Mouse (Mus musculus) CD4-positive, CD25-positive, alpha-beta regulatory T cell, adult 2 months (primary cell): ENCODE results near the gene Cdk15.

Experiments used
- DNase-seq: peaks from one replicate; pipeline ENCODE4 v3.0.0-alpha.2; 2012; ENCODE audit warnings: low read depth, low spot score

Cdk15 gene

GRCm38 (mm10) chr1:59272189-59272588 lies 15.5 kb downstream of the Cdk15 start:
- no peak for DNase-seq

GRCm38 (mm10) chr1:59285880-59286279 lies 29.2 kb downstream of the Cdk15 start:
- DNase-seq = no peak

- peak; percentile 49 for DNase-seq
Observed at GRCm38 (mm10) chr1:59286316-59286850, 29.7 kb downstream of the Cdk15 start.

GRCm38 (mm10) chr1:59287733-59288132 lies 31.0 kb downstream of the Cdk15 start:
- no peak for DNase-seq

- DNase-seq = no peak
Observed at GRCm38 (mm10) chr1:59291652-59292051, 34.9 kb downstream of the Cdk15 start.

- DNase-seq = no peak
Observed at GRCm38 (mm10) chr1:59295769-59296168, 39.1 kb downstream of the Cdk15 start.

- no peak for DNase-seq
Observed at GRCm38 (mm10) chr1:59297167-59297566, 40.5 kb downstream of the Cdk15 start.

- DNase-seq = no peak
Observed at GRCm38 (mm10) chr1:59298491-59299090, 41.9 kb downstream of the Cdk15 start.

GRCm38 (mm10) chr1:59307310-59307709 lies 50.6 kb downstream of the Cdk15 start:
- no peak for DNase-seq

GRCm38 (mm10) chr1:59311292-59311885 lies 54.7 kb downstream of the Cdk15 start:
- no peak for DNase-seq

GRCm38 (mm10) chr1:59312187-59313153 lies 55.8 kb downstream of the Cdk15 start:
- DNase-seq = no peak

- DNase-seq = no peak
Observed at GRCm38 (mm10) chr1:59313154-59313940, 56.6 kb downstream of the Cdk15 start.

- DNase-seq = no peak
Observed at GRCm38 (mm10) chr1:59315057-59315807, 58.5 kb downstream of the Cdk15 start.

GRCm38 (mm10) chr1:59316031-59316385 lies 59.3 kb downstream of the Cdk15 start:
- DNase-seq = peak; percentile 2

- peak; percentile 65 for DNase-seq
Observed at GRCm38 (mm10) chr1:59316386-59317051, 59.8 kb downstream of the Cdk15 start.

GRCm38 (mm10) chr1:59317397-59317796 lies 60.7 kb downstream of the Cdk15 start:
- DNase-seq = no peak

GRCm38 (mm10) chr1:59318878-59319277 lies 62.2 kb downstream of the Cdk15 start:
- no peak for DNase-seq

GRCm38 (mm10) chr1:59321076-59321879 lies 64.6 kb downstream of the Cdk15 start:
- DNase-seq = no peak
